Mouse (Mus musculus) forebrain, embryonic 10.5 days (tissue): ENCODE measurements at regions not wholly inside any gene's neighbourhood (a gene's known extent, or its start where the extent isn't known, plus 50 kb on each side); places are given as distances from the start of the nearest gene placed in this dataset.

Experiments used
- DNase-seq: peaks from one replicate; pipeline ENCODE4 v3.0.0-alpha.2; 2017; ENCODE audit warnings: low spot score; ENCODE audit errors: extremely low spot score
- H3K27ac ChIP-seq: fragments of 300-500 bp; sonication (generic); 2 replicates; pipeline ENCODE4 v1.5.1; 2016; ENCODE audit warnings: mild to moderate bottlenecking
- H3K27me3 ChIP-seq: fragments of 300-500 bp; sonication (generic); 2 replicates; pipeline ENCODE4 v1.6.1; 2016; ENCODE audit warnings: mild to moderate bottlenecking; ENCODE audit not compliant: poor library complexity, severe bottlenecking
- H3K36me3 ChIP-seq: fragments of 300-500 bp; sonication (generic); replicated peaks from 2 replicates; pipeline ENCODE4 v1.6.1; 2016; ENCODE audit warnings: mild to moderate bottlenecking, moderate library complexity
- H3K4me1 ChIP-seq: fragments of 300-500 bp; sonication (generic); 2 replicates; pipeline ENCODE4 v1.6.1; 2016
- H3K4me3 ChIP-seq: fragments of 300-500 bp; sonication (generic); 2 replicates; pipeline ENCODE4 v1.5.1; 2016; ENCODE audit warnings: mild to moderate bottlenecking, moderate library complexity
- H3K9me3 ChIP-seq: fragments of 300-500 bp; sonication (generic); 2 replicates; pipeline ENCODE4 v1.6.1; 2016; ENCODE audit warnings: mild to moderate bottlenecking, moderate library complexity
- WGBS: fragments of 180-500 bp; shearing (Covaris S2); methylation state at CpG from one replicate; pipeline ENCODE4 v1.1.7; 2016; 5-methylcytosine and 5-hydroxymethylcytosine counted together

DNA sequence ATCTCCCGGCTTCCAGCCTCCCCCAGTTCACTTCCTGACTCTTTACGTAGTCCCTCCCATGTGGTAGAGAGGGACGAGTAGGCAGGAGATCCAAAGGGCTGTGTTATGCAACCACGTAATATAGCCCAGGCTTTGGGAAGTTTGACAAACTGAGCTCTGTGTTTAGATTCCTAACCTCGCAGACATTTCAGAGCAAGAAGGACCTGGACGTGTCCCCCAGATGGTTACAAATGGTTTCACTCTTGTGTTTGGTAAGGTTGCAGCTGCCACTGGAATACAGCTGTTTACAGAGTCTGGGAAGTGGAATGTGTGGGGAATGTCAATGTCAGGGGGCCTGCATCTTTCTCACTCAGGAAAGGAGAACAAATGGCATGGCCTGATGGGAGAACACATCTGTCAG, 145.1 kb upstream of the Lnx1 start:
- Histone ChIP-seq H3K4me1 (no peaks in the 10 kb centered on the region), H3K4me3 (no peak overlapping the region), H3K9me3 (no peaks in the 10 kb centered on the region), H3K27ac (no peak overlapping the region), H3K27me3 (no peaks in the 10 kb centered on the region), H3K36me3 (no peaks in the 10 kb centered on the region)
- no peak for DNase-seq
- WGBS: 90% methylated on average over 6 of the region's 6 CpGs

DNA sequence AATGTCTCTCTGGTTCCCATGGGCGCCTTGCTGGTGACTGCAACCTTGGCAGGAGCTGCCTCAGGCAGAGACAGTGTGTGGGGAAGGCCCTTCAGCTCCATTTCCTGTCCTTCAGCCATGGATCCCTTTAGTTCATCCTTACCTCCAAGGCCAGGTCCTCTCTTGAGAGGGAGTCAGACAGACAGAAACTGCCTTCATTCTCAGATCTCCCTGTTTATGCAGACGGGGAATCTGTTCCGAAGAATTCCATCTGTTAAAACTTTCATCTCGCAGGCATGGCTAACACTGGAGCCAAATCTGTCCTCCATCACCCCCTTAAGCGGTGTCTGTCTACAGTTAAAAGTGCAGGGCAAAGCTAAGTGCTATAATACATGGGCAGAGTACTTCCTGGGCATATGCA, 144.0 kb upstream of the Lnx1 start:
- H3K27me3 ChIP-seq: no peaks in the 10 kb centered on the region
- WGBS: 94% methylated on average over 5 of the region's 5 CpGs

DNA sequence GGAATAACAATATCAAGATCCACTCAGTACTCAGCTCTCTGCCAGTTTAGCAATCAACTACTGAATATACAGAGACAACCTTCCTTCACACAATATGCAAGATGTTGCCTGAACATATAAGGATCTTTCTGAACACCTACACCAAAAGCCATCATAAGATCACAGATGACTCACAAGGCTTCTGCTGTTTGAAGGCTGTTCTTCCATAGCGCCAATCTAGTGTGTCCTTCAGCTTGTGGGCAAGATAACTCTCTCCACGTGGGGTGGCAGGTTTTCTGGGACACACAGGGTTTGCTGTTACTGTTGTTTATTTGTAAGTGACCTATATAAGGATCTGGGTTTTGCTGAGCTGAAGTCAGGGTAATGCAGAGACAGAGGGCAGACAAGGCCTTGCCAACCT, 131.7 kb upstream of the Lnx1 start:
- Histone ChIP-seq H3K27ac (no peak overlapping the region), H3K36me3 (no peaks in the 10 kb centered on the region), H3K4me1 (no peaks in the 10 kb centered on the region), H3K27me3 (no peaks in the 10 kb centered on the region), H3K4me3 (no peak overlapping the region), H3K9me3 (no peaks in the 10 kb centered on the region)
- WGBS: 87% methylated on average over 2 of the region's 2 CpGs
- no peak for DNase-seq

More for the DNA sequence above, 144.0 kb upstream of the Lnx1 start:
- H3K27ac ChIP-seq: no peak overlapping the region
- H3K4me1 ChIP-seq: peaks cover 5% of the 10 kb centered on the region; the same call in 1 of the 2 replicates
- H3K9me3 ChIP-seq: no peaks in the 10 kb centered on the region
- H3K36me3 ChIP-seq: no peaks in the 10 kb centered on the region
- DNase-seq: no peak
- H3K4me3 ChIP-seq: no peak overlapping the region

DNA sequence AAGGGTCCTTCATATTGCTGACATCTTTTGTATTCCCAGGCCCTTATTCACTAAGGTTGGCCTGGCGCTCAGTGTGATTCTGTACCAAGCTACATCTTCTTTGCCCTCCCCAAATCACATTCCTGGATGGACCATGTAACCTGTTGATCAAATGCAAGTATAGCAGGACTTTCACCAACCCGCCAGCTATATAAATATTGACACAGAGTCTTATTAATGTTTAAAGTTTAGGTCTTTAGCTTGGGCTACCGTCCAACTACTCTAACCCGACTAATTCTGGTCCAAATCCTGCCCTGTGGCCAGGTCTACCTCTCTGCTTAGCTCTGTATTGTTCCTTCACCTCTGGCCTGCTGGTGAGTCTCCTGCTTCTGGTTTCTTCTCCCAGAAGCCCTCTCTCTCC, 131.2 kb upstream of the Lnx1 start:
- Histone ChIP-seq H3K36me3 (no peaks in the 10 kb centered on the region), H3K4me3 (no peak overlapping the region), H3K4me1 (no peaks in the 10 kb centered on the region), H3K27ac (no peak overlapping the region), H3K27me3 (no peaks in the 10 kb centered on the region), H3K9me3 (no peaks in the 10 kb centered on the region)
- DNase-seq: no peak
- WGBS: 90% methylated on average over 4 of the region's 4 CpGs

DNA sequence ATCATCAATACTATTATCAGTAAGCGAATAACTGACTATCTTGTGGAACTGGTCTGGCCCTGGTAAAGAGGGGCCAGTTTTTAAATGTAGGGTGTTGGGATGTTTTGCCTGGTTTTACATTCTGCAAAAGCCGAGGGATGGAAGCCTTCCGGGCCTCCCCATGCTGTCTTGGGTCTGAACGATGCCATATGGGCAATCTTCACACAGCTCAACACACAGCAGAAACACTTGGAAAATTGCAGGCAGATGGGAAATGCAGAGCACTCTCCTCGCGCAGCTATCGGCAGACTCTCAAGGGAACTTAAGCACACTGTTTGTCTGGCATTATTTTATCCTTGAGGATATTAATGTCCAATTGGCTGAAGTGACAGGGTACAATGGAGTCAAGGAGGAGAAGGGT, 129.3 kb upstream of the Lnx1 start:
- H3K36me3 ChIP-seq: no peaks in the 10 kb centered on the region
- no peaks in the 10 kb centered on the region; the same call in 1 of the 2 replicates for H3K4me1 ChIP-seq
- DNase-seq: no peak
- H3K4me3 ChIP-seq: no peak overlapping the region
- H3K9me3 ChIP-seq: no peaks in the 10 kb centered on the region
- WGBS: 88% methylated on average over 7 of the region's 7 CpGs
- no peak overlapping the region for H3K27ac ChIP-seq
- 0 out of 2 replicates have a peak, but pooled peaks cover 2% of the 10 kb centered on the region for H3K27me3 ChIP-seq

DNA sequence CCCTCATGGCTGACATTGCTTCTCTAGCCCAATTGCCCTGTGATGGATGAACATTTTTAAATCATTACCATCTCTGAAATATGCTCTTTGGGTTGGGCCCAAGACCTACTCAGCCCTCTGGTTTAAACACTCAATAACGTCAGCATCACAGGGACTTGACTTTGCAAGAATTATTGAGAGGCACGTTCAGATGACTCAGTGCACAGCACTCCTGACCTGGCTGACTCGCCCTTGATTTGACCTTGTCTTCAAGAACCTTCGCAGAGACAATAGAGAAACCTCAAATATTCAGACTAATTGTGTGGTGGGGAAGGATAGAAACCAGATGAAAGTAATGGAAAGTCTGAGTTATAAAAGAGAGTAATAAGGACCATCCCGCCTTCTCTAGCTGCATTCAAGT, 127.9 kb upstream of the Lnx1 start:
- no peak for DNase-seq
- Histone ChIP-seq H3K9me3 (no peaks in the 10 kb centered on the region), H3K4me1 (no peaks in the 10 kb centered on the region; the same call in 1 of the 2 replicates), H3K4me3 (no peak overlapping the region), H3K27me3 (0 out of 2 replicates have a peak, but pooled peaks cover 6% of the 10 kb centered on the region), H3K36me3 (no peaks in the 10 kb centered on the region), H3K27ac (no peak overlapping the region)
- 82% methylated on average over 5 of the region's 5 CpGs for whole genome bisulfite sequencing

DNA sequence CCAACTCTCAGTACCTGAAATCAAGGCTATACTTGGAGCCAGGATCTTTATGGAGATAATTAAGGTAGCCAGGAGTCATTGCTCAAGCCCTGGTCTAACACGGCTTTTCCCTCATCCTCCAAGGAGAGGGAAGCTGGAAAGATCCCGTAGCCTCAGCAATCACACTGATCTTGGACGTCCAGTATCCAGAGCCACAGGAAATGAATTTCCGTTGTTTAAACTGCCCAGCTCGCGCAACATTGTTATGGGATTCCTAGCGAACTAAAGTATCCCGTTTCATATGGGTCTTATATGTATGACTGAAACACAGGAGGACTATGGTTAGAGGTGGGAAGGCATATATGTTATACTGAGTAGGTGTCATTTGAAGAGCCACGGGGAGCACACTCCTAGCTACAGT, 126.3 kb upstream of the Lnx1 start:
- Histone ChIP-seq H3K4me3 (no peak overlapping the region), H3K4me1 (no peaks in the 10 kb centered on the region; the same call in 1 of the 2 replicates), H3K36me3 (no peaks in the 10 kb centered on the region), H3K27me3 (0 out of 2 replicates have a peak, but pooled peaks cover 6% of the 10 kb centered on the region), H3K9me3 (no peaks in the 10 kb centered on the region), H3K27ac (no peak overlapping the region)
- WGBS: 94% methylated on average over 9 of the region's 9 CpGs
- DNase-seq: no peak

DNA sequence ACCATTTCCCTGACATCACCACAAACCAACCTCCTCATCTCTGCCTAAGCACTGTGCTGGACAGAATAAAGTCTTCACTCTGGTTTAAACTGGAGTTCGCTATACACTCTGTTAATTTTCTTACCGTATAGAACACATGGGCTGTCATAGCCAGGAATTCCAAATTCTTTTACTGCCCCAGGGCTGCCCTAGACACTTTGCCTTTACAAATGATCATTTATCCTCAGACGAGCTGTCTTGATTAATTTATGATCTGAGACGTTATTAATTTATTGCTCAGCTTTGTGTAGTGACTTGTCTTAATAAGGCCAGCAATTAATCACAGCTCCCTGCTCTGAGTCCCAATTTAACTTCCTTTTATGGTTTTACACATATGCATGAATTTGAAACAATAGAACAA, 125.2 kb upstream of the Lnx1 start:
- Histone ChIP-seq H3K4me1 (no peaks in the 10 kb centered on the region; the same call in 1 of the 2 replicates), H3K9me3 (no peaks in the 10 kb centered on the region), H3K4me3 (no peak overlapping the region), H3K27ac (no peak overlapping the region), H3K27me3 (0 out of 2 replicates have a peak, but pooled peaks cover 6% of the 10 kb centered on the region), H3K36me3 (no peaks in the 10 kb centered on the region)
- DNase-seq: no peak
- 77% methylated on average over 4 of the region's 4 CpGs for WGBS

DNA sequence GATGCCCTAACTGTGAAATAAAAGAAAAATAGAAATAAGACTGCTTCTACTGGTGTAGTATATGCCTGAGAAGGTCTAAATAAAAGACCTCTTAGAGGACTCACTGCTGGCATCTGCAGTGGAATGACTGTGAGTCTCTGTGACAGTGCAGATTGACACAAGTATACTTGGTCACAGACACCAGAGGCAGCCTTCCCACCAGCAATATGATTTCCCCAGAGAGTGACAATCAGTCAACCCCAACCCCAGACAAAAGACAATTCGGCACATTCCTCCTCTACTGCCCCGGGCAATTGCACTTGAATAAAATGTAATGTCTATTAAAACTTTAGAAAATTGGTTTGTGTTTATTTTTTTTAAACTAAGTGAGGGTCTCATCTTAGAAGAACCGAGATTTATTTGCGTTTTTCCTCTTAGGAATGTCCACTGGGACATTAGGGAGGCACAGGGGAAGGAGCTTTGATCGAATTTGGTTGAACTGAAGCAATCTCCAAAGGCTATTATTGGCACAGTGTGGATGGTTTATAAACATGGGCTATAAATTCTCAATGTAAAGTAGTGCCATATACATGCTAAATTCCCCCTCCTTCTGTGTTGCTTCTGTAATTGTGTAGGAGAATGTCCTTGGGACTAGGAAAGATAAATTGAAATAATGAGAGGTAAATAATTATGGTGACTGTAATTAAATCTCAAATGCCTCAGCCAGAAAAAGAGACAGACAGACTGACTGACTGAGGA, 123.0 kb upstream of the Lnx1 start:
- H3K4me1 ChIP-seq: no peaks in the 10 kb centered on the region; the same call in 1 of the 2 replicates
- no peak for DNase-seq
- no peak overlapping the region for H3K4me3 ChIP-seq
- H3K36me3 ChIP-seq: no peaks in the 10 kb centered on the region
- no peak overlapping the region for H3K27ac ChIP-seq
- whole genome bisulfite sequencing: 79% methylated on average over 5 of the region's 5 CpGs
- 0 out of 2 replicates have a peak, but pooled peaks cover 6% of the 10 kb centered on the region for H3K27me3 ChIP-seq
- no peaks in the 10 kb centered on the region for H3K9me3 ChIP-seq

DNA sequence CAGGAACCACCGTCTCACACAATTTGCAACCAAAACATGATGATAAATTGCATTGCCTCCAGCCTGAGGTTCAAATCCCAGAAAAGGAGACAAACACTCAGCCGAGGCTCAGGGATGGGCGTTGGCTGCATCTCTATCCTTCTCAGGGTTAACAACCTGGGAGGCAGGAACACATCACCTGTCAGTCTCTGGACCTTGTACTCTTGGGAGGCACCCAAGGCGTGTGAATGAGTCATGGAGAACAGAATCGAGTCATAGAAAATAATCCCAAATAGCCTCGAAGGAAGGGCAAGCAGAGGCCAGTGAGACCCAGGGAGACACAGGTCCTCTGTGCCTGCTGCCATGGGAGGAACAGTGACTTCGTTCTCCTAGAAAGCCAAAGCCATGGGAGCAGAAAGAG, 121.0 kb upstream of the Lnx1 start:
- H3K4me1 ChIP-seq: peaks cover 6% of the 10 kb centered on the region
- H3K4me3 ChIP-seq: no peak overlapping the region
- WGBS: 90% methylated on average over 7 of the region's 7 CpGs
- no peaks in the 10 kb centered on the region for H3K9me3 ChIP-seq
- H3K27me3 ChIP-seq: 0 out of 2 replicates have a peak, but pooled peaks cover 6% of the 10 kb centered on the region
- no peak for DNase-seq
- no peaks in the 10 kb centered on the region for H3K36me3 ChIP-seq
- H3K27ac ChIP-seq: no peak overlapping the region

DNA sequence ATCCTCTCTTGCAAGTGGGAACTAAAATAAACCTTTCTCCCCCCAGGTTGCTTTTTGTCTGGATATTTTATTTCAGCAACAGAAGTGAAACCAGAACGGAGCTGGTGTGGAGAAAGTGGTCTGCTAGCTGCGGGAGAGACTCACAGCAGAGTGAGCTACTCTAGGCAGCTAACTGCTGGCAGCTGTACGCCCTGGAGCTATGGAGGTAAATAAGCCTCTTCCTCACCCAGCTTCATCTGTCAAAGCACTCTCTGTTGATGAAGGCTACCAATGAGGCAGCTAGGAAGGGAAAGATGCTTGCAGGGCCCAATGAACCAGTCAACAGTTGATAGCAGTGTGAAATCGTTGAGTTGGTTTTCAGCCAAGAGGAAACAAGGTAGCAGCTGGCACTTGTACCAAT, 119.3 kb upstream of the Lnx1 start:
- H3K4me1 ChIP-seq: peaks cover 6% of the 10 kb centered on the region
- no peak for DNase-seq
- H3K27ac ChIP-seq: no peak overlapping the region
- 0 out of 2 replicates have a peak, but pooled peaks cover 4% of the 10 kb centered on the region for H3K27me3 ChIP-seq
- no peaks in the 10 kb centered on the region for H3K9me3 ChIP-seq
- no peaks in the 10 kb centered on the region for H3K36me3 ChIP-seq
- H3K4me3 ChIP-seq: no peak overlapping the region
- WGBS: 75% methylated on average over 4 of the region's 4 CpGs

DNA sequence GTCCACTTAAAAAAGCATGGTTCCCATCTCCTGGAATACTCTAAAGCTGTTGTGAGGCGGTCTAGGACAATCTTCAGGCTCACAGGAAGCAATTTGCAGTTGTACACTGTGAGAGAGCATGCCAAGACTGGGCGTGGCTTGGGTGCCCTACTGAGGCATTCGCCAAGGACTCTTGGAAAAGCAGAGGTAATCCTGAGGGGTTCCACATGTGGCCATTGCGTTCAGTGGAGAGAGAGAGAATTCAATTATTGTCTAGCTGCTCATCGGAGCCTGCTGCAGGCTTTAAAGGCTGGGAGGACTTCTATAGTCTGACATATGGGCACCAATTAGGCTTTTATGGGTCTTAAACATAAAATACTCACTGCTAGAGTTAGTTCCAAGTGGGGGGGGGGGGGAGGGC, 113.8 kb upstream of the Lnx1 start:
- Histone ChIP-seq H3K36me3 (no peaks in the 10 kb centered on the region), H3K4me1 (peaks cover 11% of the 10 kb centered on the region), H3K9me3 (no peaks in the 10 kb centered on the region), H3K4me3 (no peak overlapping the region), H3K27me3 (peaks cover 9% of the 10 kb centered on the region; the same call in 1 of the 2 replicates), H3K27ac (no peak overlapping the region)
- no peak for DNase-seq
- 71% methylated on average over 5 of the region's 5 CpGs for WGBS

DNA sequence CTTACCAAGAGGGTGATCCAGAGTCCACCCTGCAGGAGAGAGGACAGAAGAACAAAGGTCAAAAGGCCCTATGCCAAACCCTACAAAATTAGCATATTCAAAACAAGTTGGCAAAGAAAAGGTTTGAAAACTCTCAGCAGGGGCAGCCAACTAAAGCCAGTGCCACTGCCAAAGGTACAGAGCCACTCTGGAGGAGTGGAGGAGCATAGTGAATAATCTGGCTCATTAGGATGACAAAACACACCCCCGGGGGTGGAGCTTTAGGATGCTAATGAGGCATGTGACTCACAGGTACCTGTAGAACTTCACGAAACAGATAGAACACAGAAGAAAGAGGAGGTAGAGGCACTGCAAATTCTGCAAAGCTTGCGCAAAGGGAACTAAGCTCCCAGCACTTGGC, 110.7 kb upstream of the Lnx1 start:
- no peak for DNase-seq
- H3K27ac ChIP-seq: no peak overlapping the region
- H3K27me3 ChIP-seq: peaks cover 9% of the 10 kb centered on the region; the same call in 1 of the 2 replicates
- H3K36me3 ChIP-seq: no peaks in the 10 kb centered on the region
- WGBS: 17% methylated on average over 3 of the region's 3 CpGs
- no peak overlapping the region for H3K4me3 ChIP-seq
- no peaks in the 10 kb centered on the region for H3K9me3 ChIP-seq
- peaks cover 5% of the 10 kb centered on the region for H3K4me1 ChIP-seq
